Mouse (Mus musculus): ENCODE results near the gene Atg3. TPM values are rescaled to one million over a fixed set of nuclear protein-coding genes. Genes with fewer than 3 reads are reported as not detected.
A peak's percentile ranks its signal among the peaks of the same experiment; 100 is the strongest.

Gene Atg3
- total and polyA plus RNA-seq, 3 experiments = 25.8 to 39.8 TPM; not detected in 1

GRCm38 (mm10) chr16:45110498-45110897 lies 48.1 kb upstream of the Atg3 start:
- TF ChIP-seq RAD21 (IDR thresholded peaks at IDR 0.05; ENCODE audit: low read depth, low read length) (no peak), GATA1 (IDR thresholded peaks at IDR 0.05; ENCODE audit: low read depth, low read length) (peak; percentile 42)
- H3K4me1 ChIP-seq (ENCODE audit: control insufficient read depth in 1 of 2, insufficient read depth in 2 of 2, low read length in 2 of 2) = no peaks in the 10 kb centered on the region
- no peak overlapping the region for H3K9ac ChIP-seq (ENCODE audit: control insufficient read depth, low read depth, low read length, poor library complexity, severe bottlenecking)
- H3K79me2 ChIP-seq (ENCODE audit: control insufficient read depth, insufficient read depth, low read length, poor library complexity) = no peaks in the 10 kb centered on the region
- DNase-seq (ENCODE audit: low read depth, low spot score) = peak; percentile 61
- peaks cover 0 to 4% of the 10 kb centered on the region in 2 experiments; a peak in 1 of 4 replicates for H3K36me3 ChIP-seq (ENCODE audit: control insufficient read depth in 1 of 2, insufficient read depth in 2 of 2, low read length in 2 of 2)
- no peak overlapping the region for H3K27ac ChIP-seq (ENCODE audit: control insufficient read depth, low read depth, low read length)
- H3K9me3 ChIP-seq (replicated peaks; ENCODE audit: insufficient read depth, low read length) = no peaks in the 10 kb centered on the region
- H3K27me3 ChIP-seq (ENCODE audit: control insufficient read depth in 1 of 2, insufficient read depth in 2 of 2, low read length in 2 of 2) = peaks cover 0 to 5% of the 10 kb centered on the region in 2 experiments; a peak in 3 of 4 replicates
- H3K4me3 ChIP-seq (ENCODE audit: control insufficient read depth in 1 of 2, insufficient read depth in 1 of 2, low read depth in 2 of 2, low read length in 2 of 2) = no peak overlapping the region

GRCm38 (mm10) chr16:45117200-45117599 lies 41.4 kb upstream of the Atg3 start:
- Histone ChIP-seq H3K79me2 (ENCODE audit: control insufficient read depth, insufficient read depth, low read length, poor library complexity) (no peaks in the 10 kb centered on the region), H3K4me3 (ENCODE audit: control insufficient read depth in 1 of 2, insufficient read depth in 1 of 2, low read depth in 2 of 2, low read length in 2 of 2) (no peak overlapping the region), H3K36me3 (ENCODE audit: control insufficient read depth in 1 of 2, insufficient read depth in 2 of 2, low read length in 2 of 2) (no peaks in the 10 kb centered on the region), H3K9me3 (replicated peaks; ENCODE audit: insufficient read depth, low read length) (no peaks in the 10 kb centered on the region), H3K9ac (ENCODE audit: control insufficient read depth, low read depth, low read length, poor library complexity, severe bottlenecking) (no peak overlapping the region), H3K27me3 (ENCODE audit: control insufficient read depth in 1 of 2, insufficient read depth in 2 of 2, low read length in 2 of 2) (peaks cover 2 to 3% of the 10 kb centered on the region in 2 experiments; a peak in 3 of 4 replicates), H3K27ac (ENCODE audit: control insufficient read depth, low read depth, low read length) (no peak overlapping the region), H3K4me1 (ENCODE audit: control insufficient read depth in 1 of 2, insufficient read depth in 2 of 2, low read length in 2 of 2) (no peaks in the 10 kb centered on the region)
- no peak for DNase-seq (ENCODE audit: low read depth, low spot score)
- TF ChIP-seq ETS1 (IDR thresholded peaks at IDR 0.05; ENCODE audit: low read depth, low read length) (0 out of 2 replicates have a peak, but pooled peaks have one; percentile 30), GATA1 (IDR thresholded peaks at IDR 0.05; ENCODE audit: low read depth, low read length) (0 out of 2 replicates have a peak, but pooled peaks have one; percentile 34), TBP (IDR thresholded peaks at IDR 0.05; ENCODE audit: low read depth, low read length) (no peak)

DNA sequence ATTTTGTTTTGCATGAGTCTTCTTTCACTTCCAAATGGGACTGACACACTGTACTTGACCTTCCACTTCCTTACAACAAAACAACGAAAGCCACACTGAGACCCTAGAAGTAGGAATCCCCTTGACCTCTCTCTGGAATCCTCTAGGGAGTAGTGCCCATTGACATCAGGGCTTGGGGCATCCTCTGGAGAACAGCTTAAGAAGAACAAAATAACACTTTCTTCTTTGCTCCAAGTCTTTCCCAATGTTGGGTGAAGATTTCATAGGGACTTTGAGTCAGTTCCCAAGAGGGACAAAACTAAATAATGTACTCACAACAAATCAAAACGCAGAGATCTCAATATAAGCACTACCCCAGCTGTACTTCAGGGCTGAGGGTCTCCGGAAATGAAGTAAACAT lies 39.8 kb upstream of the Atg3 start:
- no peak for TF ChIP-seq USF2 (IDR thresholded peaks at IDR 0.05; ENCODE audit: borderline replicate concordance in 1 of 2, insufficient read depth in 1 of 2, low read depth in 1 of 2, low read length in 2 of 2)
- no peak for TF ChIP-seq GABPA (IDR thresholded peaks at IDR 0.05; ENCODE audit: low read depth, low read length)
- TF ChIP-seq ZNF384 (IDR thresholded peaks at IDR 0.05; ENCODE audit: low read depth, low read length) = no peak
- TF ChIP-seq USF1 (IDR thresholded peaks at IDR 0.05; ENCODE audit: low read depth, low read length) = no peak
- TF ChIP-seq MAX (IDR thresholded peaks at IDR 0.05; ENCODE audit: low read length) = no peak
- TF ChIP-seq RAD21 (IDR thresholded peaks at IDR 0.05; ENCODE audit: low read depth, low read length) = no peak
- TF ChIP-seq JUND (IDR thresholded peaks at IDR 0.05; ENCODE audit: low read depth, low read length) = no peak
- TF ChIP-seq MXI1 (IDR thresholded peaks at IDR 0.05; ENCODE audit: low read depth, low read length) = no peak
- Histone ChIP-seq H3K27ac (ENCODE audit: control insufficient read depth, low read depth, low read length) (no peak overlapping the region), H3K79me2 (ENCODE audit: control insufficient read depth, insufficient read depth, low read length, poor library complexity) (no peaks in the 10 kb centered on the region), H3K36me3 (ENCODE audit: control insufficient read depth in 1 of 2, insufficient read depth in 2 of 2, low read length in 2 of 2) (no peaks in the 10 kb centered on the region), H3K4me1 (ENCODE audit: control insufficient read depth in 1 of 2, insufficient read depth in 2 of 2, low read length in 2 of 2) (no peaks in the 10 kb centered on the region), H3K27me3 (ENCODE audit: control insufficient read depth in 1 of 2, insufficient read depth in 2 of 2, low read length in 2 of 2) (peaks cover 1 to 2% of the 10 kb centered on the region in 2 experiments; a peak in 2 of 4 replicates), H3K9me3 (replicated peaks; ENCODE audit: insufficient read depth, low read length) (no peaks in the 10 kb centered on the region), H3K9ac (ENCODE audit: control insufficient read depth, low read depth, low read length, poor library complexity, severe bottlenecking) (no peak overlapping the region), H3K4me3 (ENCODE audit: control insufficient read depth in 1 of 2, insufficient read depth in 1 of 2, low read depth in 2 of 2, low read length in 2 of 2) (no peak overlapping the region)
- no peak for DNase-seq (ENCODE audit: low read depth, low spot score)
